Mouse (Mus musculus) liver, embryonic 14.5 days (tissue): ENCODE data around the gene Etv6.

Experiments used
- CTCF ChIP-seq: IDR thresholded peaks from 2 replicates; pipeline ENCODE4 v1.5.1; 2016; ENCODE audit warnings: antibody characterized with exemption, low read depth, control low read depth
- EP300 ChIP-seq: IDR thresholded peaks from 2 replicates; pipeline ENCODE4 v1.6.1; 2016; ENCODE audit warnings: antibody characterized with exemption, low read depth

DNA sequence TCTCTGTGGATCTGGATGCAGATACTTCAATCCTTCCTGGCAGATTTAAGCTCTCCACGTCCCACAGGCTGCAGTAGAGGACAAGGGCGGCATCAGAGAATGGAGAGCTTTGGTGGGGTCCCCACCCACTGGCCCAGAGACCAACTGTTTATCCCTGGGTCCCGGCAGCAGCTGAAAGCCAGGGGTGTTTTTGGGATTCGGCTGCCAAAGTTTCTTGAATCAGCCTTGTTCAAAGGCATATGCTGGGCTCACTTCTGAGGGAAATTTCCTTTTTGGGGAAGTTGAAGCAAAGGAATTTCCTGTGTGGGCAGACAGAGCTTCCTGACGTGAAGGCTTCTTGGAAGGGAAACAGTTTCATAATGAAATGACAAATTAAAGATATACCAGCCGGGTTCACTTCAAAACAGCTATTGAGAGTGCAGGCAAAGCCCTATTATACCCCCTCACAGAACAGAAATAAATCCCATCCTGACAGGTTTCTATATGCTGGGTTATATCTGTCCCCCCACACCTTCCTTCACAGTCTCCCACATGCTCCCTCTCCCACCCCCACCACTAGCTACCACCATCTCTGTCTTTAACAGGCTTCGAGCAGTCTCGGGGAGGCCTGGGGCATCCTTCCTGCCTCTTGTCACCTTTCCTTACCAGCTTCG, 116.5 kb downstream of the Etv6 start:
- TF ChIP-seq CTCF = no peak
- TF ChIP-seq EP300 = no peak
